Mouse (Mus musculus): ENCODE results near the gene Rfx2. TPM values are rescaled to one million over a fixed set of nuclear protein-coding genes. Genes with fewer than 3 reads are reported as not detected.
A peak's percentile ranks its signal among the peaks of the same experiment; 100 is the strongest.

Gene Rfx2
- total RNA-seq, 2 experiments from 2014 or later, result 5.4 to 6.4 TPM

GRCm38 (mm10) chr17:56765431-56765830 is 65.4 kb downstream of the Rfx2 start:
- no peak for DNase-seq (ENCODE audit: low spot score in 2 of 2)

DNA sequence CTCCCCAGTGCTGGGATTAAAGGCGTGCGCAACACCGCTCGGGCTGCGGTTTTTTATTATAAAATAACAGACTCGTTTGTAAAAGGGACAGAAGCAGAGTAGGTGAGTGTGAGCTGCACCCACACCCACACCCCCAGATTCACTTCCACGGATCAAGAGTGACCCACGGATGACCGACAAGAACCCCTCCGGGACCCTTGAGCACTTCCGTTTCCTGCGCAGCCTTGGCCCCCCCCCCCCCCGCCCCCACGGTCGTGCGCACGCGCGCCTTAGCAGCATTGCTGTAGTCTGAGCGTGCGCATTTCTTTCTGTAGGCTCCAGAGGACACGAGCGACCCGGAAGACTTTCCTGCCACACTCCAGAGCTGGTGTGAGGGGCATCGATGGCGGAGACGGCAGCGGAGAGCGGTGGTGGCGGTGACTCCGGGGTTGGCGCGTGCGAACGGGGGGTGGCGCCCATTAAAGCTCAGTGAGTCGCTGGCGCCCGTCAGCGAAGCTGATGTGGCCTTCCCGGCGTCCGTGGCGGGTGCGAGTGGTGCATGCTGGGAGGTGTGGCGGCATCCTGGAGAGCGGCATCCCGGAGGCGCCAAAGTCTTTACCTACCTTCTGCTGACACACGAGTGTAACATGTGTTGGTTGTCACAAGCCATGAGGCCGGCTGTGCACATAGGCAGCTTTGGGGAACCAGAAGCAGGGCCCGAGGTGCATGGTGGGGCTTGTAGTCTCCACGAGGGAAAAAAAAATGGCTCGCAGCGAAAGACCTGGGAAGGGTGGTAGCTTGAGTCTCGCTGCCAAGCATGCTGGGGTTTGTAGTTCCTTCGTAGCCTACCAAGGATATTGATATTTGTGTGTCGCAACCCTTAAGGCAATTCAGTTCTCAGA is 66.1 kb downstream of the Rfx2 start, which contains the start of gene Dus3l:
Gene Dus3l (plus strand): TSS at position 284 of the 881 bp plus-strand sequence.
- Histone ChIP-seq H3K4me3 (peak within 1 kb of the TSS; percentile 91), H3K27ac (peak within 1 kb of the TSS; percentile 100)
- peak; percentile 80 to 91 for DNase-seq (ENCODE audit: low spot score in 2 of 2)
- no peak for TF ChIP-seq CTCF (conservative IDR thresholded peaks at IDR 0.05)

More at GRCm38 (mm10) chr17:56765431-56765830, 65.4 kb downstream of the Rfx2 start:
- H3K27ac ChIP-seq, result peak overlapping the region; percentile 100
- TF ChIP-seq CTCF (conservative IDR thresholded peaks at IDR 0.05), result no peak
- H3K4me3 ChIP-seq, result peak overlapping the region; percentile 91

- TF ChIP-seq CTCF (conservative IDR thresholded peaks at IDR 0.05), result no peak
- Histone ChIP-seq H3K4me3 (peak overlapping the region; percentile 91), H3K27ac (peak overlapping the region; percentile 100)
- DNase-seq (ENCODE audit: low spot score in 2 of 2), result no peak
These were observed 67.0 kb downstream of the Rfx2 start for GRCm38 (mm10) chr17:56763741-56764250.

DNA sequence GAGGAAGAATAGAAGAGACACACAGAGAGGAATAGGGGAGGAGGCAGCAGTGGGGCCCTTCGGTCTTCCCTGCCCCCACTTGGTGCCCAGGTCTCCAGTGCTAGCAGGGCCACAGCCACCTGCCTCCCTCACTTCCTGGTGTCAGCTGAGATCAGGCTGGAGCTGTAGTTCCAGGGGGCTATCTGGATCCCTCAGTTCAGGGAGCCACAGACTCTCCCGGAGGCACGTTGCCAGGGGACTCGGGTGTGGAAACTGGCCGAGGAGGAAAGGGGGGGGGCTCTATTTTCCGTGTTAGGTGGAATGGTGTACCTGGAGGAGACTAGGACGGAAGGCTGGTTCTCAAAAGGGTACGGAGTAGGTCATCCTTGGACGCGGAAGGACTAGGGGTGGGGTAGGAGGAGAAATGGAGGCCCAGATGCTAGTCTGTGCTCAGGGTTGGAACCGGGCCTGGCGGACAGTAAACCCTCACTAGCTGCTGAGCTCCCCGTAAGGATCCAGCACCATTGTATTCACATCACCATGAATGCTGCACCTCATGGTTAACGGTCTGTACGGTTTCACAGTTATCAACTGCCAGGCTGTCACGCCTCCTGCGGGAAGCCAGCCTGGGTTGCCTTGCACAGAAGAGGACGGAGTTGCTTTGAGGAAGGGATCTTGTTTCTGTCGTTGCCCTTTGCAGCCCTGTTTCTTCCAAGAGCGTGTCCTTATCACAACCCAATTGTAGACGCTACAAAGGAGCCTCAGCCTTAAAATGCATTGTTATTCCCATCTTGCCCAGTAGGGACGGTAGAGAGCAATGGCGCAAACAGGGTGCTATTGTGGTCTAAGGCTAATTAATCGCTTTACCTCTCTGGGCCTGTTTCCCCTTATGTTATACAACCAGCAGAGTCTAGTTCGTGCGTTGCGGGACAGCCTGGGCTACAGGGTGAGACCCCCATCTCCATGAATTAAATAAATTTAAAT is 67.8 kb downstream of the Rfx2 start:
- H3K27ac ChIP-seq, result peak overlapping the region; percentile 95
- peak; percentile 100 for TF ChIP-seq CTCF (conservative IDR thresholded peaks at IDR 0.05)

DNA sequence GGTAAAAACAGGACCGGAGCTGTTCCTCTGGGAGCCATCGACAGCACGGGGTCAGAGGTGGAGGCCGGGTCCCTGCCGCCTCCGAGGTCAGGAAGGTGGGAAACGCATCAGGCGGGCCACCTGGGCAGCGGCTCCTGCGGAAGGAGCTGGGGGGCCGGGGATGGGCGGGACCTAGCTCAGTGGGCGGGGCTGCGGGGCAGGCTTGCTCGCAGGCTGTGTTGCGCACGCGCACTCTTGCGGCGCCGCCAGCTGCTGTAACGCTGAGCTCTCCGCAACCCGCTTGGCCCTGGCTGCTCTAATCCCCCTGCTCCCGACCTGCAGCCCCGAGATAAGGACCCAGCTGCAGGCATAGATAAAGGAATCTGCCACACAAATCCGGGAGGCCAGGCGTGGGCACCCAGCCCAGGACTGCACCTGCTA is 68.8 kb downstream of the Rfx2 start:
- peak overlapping the region; percentile 53 for H3K4me3 ChIP-seq
- no peak for TF ChIP-seq CTCF (conservative IDR thresholded peaks at IDR 0.05)
- DNase-seq (ENCODE audit: low spot score in 2 of 2), result peak; percentile 78 to 87
- peak overlapping the region; percentile 95 for H3K27ac ChIP-seq

More for the DNA sequence above, 67.8 kb downstream of the Rfx2 start:
- peak; percentile 55 to 66 for DNase-seq (ENCODE audit: low spot score in 2 of 2)
- H3K4me3 ChIP-seq, result peak overlapping the region; percentile 53

GRCm38 (mm10) chr17:56761077-56761476 is 69.7 kb downstream of the Rfx2 start:
- no peak for TF ChIP-seq CTCF (conservative IDR thresholded peaks at IDR 0.05)
- H3K4me3 ChIP-seq, result no peak overlapping the region
- no peak for DNase-seq (ENCODE audit: low spot score in 2 of 2)
- no peak overlapping the region for H3K27ac ChIP-seq

DNA sequence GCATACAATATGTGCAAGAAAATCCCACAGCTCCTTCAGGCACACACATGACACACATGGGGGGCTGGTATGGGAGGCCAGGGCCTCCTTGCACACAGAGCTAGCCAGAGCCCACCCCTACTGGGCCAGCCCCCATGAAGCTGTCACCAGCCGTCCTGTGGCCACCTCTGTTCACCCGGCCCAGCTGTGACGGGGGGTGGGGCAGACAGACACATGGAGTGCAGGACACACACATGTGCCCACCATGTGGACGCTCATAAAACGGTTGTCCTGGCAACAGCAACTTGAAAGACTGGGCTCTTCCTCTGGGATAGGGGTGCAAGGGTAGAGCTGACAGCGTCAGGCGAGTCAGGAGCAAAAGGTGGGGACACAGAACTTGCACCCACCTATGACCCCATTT is 71.6 kb downstream of the Rfx2 start:
- no peak for TF ChIP-seq CTCF (conservative IDR thresholded peaks at IDR 0.05)
- no peak for DNase-seq (ENCODE audit: low spot score in 2 of 2)
- Histone ChIP-seq H3K27ac (no peak overlapping the region), H3K4me3 (no peak overlapping the region)

GRCm38 (mm10) chr17:56758132-56758531 is 72.7 kb downstream of the Rfx2 start:
- Histone ChIP-seq H3K4me3 (no peak overlapping the region), H3K27ac (no peak overlapping the region)
- DNase-seq (ENCODE audit: low spot score in 2 of 2), result peak in 1 of 2 experiments; percentile 77
- TF ChIP-seq CTCF (conservative IDR thresholded peaks at IDR 0.05), result peak; percentile 78

GRCm38 (mm10) chr17:56757416-56758123 is 73.2 kb downstream of the Rfx2 start, which contains the start of gene Nrtn:
Gene Nrtn (minus strand): TSS chr17:56757530.
- peak within 1 kb of the TSS; percentile 40 for H3K4me3 ChIP-seq
- peak in 1 of 2 experiments; percentile 65 for DNase-seq (ENCODE audit: low spot score in 2 of 2)
- no peak within 1 kb of the TSS for H3K27ac ChIP-seq
- no peak for TF ChIP-seq CTCF (conservative IDR thresholded peaks at IDR 0.05)

DNA sequence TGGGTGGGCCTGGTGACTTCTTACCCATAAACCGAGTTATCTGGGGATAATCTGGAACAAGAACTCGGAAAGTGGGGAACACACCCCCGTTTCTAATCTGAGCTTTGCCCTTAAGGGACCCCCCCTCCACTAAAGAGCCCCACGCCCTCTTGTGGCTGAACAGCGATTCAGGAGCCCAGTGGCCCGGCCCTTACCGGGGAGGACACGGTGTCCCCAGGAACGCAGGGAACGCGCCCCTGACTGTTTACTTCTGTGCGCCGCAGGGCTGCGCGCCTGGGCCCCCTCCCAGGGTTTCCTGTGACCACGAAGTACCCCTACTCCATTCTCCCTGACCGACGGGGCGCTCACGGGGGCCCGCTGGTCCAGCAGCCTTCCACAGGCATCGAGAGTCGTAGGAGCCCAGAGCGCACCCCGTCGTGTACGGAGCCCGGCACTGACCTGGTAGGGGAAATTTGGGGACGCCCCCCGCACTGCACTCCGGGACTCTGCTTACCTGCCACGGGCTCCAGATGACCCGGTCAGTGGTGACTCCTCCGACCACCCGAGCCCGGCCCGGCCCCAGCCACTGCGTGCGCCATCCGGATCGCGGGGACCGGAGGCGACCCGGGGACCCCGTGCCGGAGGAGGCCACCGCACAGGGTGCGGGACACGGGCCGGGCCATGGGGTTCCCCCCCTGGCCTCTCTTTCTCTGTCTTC is 74.0 kb downstream of the Rfx2 start:
- peak; percentile 64 for TF ChIP-seq CTCF (conservative IDR thresholded peaks at IDR 0.05)
- Histone ChIP-seq H3K4me3 (peak overlapping the region; percentile 40), H3K27ac (no peak overlapping the region)
- DNase-seq (ENCODE audit: low spot score in 2 of 2), result no peak
